Comparison of ENCODE assay signal across 19 mouse cellular contexts in genomic region chr1:130826448-130826847, GRCm38 (mm10). TPM values are rescaled to one million over a fixed set of nuclear protein-coding genes. Genes with fewer than 3 reads are reported as not detected.
"Had no signal": no experiment of that assay in that cellular context is flagged by ENCODE, and none has a peak within 500 bp of the region (broad histone marks: within the 10 kb centered on the region; RNA-seq: fewer than 3 reads in every experiment).

TSS of gene Pigr (plus strand) at chr1:130826684.

- H3K27me3 ChIP-seq: limb, embryonic 15.5 days; midbrain, embryonic 15.5 days; neural tube, embryonic 12.5 days had no signal

- H3K27ac ChIP-seq: kidney, postnatal 0 days; left cerebral cortex, adult 2 months; limb, embryonic 15.5 days; liver, embryonic 14.5 days; midbrain, embryonic 15.5 days; neural tube, embryonic 12.5 days had no signal

- H3K4me3 ChIP-seq: left cerebral cortex, adult 2 months; limb, embryonic 15.5 days; megakaryocyte, embryonic 14.5 days; midbrain, embryonic 15.5 days; neural tube, embryonic 12.5 days had no signal

- H3K4me1 ChIP-seq: limb, embryonic 15.5 days; midbrain, embryonic 15.5 days; neural tube, embryonic 12.5 days had no signal

- H3K4me2 ChIP-seq: limb, embryonic 15.5 days; lung, embryonic 14.5 days; midbrain, embryonic 11.5 days; midbrain, embryonic 15.5 days; neural tube, embryonic 12.5 days had no signal

- H3K9me3 ChIP-seq: limb, embryonic 15.5 days; megakaryocyte, embryonic 14.5 days; midbrain, embryonic 15.5 days; neural tube, embryonic 12.5 days had no signal

- DNase-seq: kidney, adult 8-10 months; lung, embryonic 14.5 days; lung, postnatal 4 days; spleen, adult 18-20 months; thymus, adult 18-20 months; thymus, postnatal 36 days had no signal

- H3K9ac ChIP-seq: limb, embryonic 15.5 days; liver, embryonic 14.5 days; lung, embryonic 14.5 days; midbrain, embryonic 15.5 days; neural tube, embryonic 12.5 days had no signal

- H3K36me3 ChIP-seq: limb, embryonic 15.5 days; midbrain, embryonic 15.5 days; neural tube, embryonic 12.5 days had no signal

- ATAC-seq: midbrain, embryonic 15.5 days had no signal

RNA-seq across cellular contexts. Expression of gene Pigr, which starts in this region (rescaled TPM):
- total RNA-seq: layer of hippocampus, postnatal 25 days; left cerebral cortex, postnatal 25 days; monocyte, adult 5-6 weeks had no signal
- polyA plus RNA-seq: limb, embryonic 11.5 days; lung, embryonic 14.5 days; midbrain, embryonic 11.5 days; midbrain, embryonic 15.5 days; neural tube, embryonic 12.5 days; stomach, embryonic 14.5 days had no signal
